Mouse (Mus musculus) kidney, postnatal 10 days (tissue): ENCODE data around the gene Ctnnd2.

ENCODE experiments used
- DNase-seq: peaks from one replicate; pipeline ENCODE4 v3.0.0; 2021; ENCODE audit warnings: mixed read lengths

Gene Ctnnd2

GRCm38 (mm10) chr15:30657588-30657987 is 485.2 kb downstream of the Ctnnd2 start:
- DNase-seq = no peak

- DNase-seq = no peak
These were observed 488.3 kb downstream of the Ctnnd2 start for GRCm38 (mm10) chr15:30660539-30661149.

GRCm38 (mm10) chr15:30661689-30662422 is 489.5 kb downstream of the Ctnnd2 start:
- DNase-seq = no peak

GRCm38 (mm10) chr15:30667819-30668587 is 495.6 kb downstream of the Ctnnd2 start:
- DNase-seq = no peak

DNA sequence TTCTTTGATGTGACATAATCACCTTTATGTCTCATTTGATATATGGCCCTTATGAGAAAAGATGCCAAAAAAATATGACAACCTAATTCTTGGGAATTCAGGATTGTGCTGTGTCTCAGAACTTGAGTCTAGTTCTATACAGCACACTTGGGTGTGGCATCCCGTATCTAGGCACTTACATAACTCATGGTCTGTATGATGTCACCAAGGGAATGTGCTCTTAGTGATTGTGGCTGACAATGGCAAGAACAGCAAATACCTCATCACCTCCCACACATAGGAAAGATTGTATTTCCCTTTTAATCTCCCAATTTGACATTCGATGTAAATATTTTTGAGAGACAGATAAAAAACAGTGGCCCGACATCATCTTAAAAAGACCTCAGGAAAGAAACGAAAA is 509.5 kb downstream of the Ctnnd2 start:
- DNase-seq = no peak

DNA sequence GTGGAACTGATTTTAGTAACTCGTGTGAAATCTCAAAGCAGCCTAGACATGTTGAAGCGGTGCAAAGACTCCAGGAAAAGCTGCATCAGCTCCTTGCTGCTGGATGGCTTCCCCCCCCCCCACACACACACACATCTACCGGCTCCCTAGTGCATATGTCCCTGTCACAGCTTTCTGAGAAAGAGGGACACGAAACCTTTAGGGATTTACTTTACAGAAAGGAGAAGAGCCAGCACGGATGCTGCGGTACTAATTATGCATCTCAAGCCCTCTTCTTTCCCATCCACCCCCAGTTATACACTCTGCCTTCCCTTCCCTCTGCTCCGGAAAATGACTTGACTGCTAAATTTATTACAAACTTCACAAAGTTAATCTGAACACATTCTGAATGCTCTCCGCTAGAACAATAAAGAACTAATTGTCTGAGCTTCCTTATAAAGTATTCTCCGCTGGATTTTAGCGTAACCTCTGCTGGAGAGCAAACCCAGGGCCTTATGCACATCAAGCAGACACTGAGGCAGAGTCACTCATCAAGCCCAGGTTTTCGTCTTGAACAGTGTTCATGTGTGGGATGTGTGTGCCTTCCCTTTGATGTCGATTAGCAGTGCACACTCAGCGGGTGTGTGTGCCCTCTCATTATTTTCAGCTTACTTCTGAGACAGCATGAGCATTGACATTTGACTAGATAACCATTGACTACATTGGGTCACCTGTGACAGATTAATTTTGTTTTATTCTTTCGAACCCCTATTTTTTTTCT is 510.1 kb downstream of the Ctnnd2 start:
- no peak for DNase-seq

- no peak for DNase-seq
These were observed 514.1 kb downstream of the Ctnnd2 start for GRCm38 (mm10) chr15:30686206-30687101.

- DNase-seq = no peak
These were observed 521.4 kb downstream of the Ctnnd2 start for GRCm38 (mm10) chr15:30693754-30694205.

GRCm38 (mm10) chr15:30694286-30694685 is 521.9 kb downstream of the Ctnnd2 start:
- DNase-seq = no peak

GRCm38 (mm10) chr15:30695859-30696258 is 523.5 kb downstream of the Ctnnd2 start:
- DNase-seq = no peak

- DNase-seq = no peak
These were observed 525.0 kb downstream of the Ctnnd2 start for GRCm38 (mm10) chr15:30697356-30697755.

- DNase-seq = no peak
These were observed 528.4 kb downstream of the Ctnnd2 start for GRCm38 (mm10) chr15:30700762-30701161.

DNA sequence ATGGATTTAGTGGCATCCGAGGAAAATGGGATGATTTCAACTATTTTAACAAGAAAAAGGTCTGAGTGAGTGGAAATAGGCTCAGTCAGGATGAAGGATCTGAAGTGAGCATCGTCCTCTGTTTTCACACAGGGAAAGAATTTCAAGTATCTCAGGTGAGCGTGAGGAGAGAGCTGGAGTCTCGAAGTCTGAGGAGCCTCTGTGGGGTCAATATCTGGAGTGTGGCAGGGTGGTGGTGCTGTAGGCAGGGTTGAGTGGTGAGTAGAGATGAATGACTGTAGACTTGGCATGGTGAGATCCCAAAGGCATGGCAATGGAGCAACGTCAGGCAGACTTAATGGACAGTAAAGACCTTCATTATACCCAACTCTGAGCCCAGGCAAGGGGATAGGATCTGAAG is 529.2 kb downstream of the Ctnnd2 start:
- DNase-seq = no peak

GRCm38 (mm10) chr15:30709026-30709753 is 536.8 kb downstream of the Ctnnd2 start:
- no peak for DNase-seq

GRCm38 (mm10) chr15:30709754-30710105 is 537.3 kb downstream of the Ctnnd2 start:
- DNase-seq = no peak

DNA sequence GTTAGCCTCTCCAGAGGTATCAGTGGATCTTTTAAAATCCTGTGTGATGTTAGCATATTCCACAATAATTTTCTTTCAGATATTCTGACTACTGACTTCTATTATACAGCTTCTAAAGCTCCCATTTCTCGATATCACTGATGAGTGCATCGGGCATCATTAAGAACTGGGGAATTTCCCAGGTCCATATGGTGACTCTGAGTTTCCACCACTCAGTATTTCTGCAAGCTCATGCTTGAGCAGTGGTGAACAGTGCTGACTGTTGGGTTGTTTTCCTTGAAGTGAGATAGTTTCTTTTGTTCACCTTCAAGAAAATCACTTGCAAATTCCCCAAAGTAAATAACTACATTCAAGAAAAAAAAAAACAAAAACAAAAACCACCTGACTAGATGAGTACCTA is 542.4 kb downstream of the Ctnnd2 start:
- no peak for DNase-seq

DNA sequence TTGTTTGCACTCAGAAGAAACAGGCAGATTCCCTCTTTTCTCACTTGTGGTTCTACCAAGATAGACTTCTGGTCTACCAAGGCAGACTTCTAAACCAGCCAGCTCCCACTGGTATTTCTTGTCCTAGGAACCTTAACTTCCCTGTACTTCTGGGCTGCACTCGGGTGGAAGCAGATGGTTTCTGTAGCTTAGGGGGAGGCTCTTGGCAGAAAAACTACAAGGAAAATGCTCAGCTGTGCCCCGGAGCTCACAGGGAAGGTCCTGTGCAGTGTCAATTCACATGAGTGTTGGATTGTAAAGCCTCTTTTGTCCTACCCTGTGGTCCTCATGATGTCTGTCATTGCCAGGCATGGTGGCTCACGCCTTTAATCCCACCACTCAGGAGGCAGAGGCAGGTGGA is 546.4 kb downstream of the Ctnnd2 start:
- DNase-seq = no peak

DNA sequence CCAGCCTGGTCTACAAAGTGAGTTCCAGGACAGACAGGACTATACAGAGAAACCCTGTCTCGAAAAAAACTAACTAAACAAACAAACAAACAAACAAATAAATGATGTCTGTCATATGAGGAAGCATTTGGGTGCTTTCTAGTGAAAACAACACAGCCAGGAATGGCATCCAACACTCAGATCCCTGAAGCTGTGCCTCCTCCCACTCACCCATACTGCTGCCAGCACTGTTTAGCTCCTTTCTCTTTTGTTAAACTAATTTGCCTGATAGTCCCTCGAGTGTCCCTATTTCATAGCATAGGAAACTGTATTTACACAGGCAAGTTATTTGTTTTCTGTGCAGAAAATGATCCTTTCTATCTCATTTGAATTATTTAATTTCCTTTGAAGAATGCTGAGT is 546.8 kb downstream of the Ctnnd2 start:
- DNase-seq = no peak

DNA sequence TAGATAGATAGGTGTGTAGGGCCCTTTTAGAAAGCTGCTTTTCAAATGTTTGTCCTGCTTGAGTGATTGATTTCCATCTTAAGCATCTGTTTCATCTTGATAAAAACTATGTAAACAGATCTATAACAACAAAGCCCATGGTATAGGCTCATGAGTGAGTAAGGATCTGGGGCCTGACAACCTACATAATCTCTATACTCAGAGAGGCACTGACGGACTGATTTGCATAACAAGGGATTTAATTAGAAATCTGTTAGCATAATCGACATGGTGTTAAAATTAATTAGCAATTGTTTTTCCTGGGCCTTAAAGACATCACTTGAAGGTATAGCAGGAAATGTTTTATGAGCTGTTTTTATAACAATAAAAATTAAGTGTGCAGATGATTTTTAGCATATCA is 548.7 kb downstream of the Ctnnd2 start:
- no peak for DNase-seq

DNA sequence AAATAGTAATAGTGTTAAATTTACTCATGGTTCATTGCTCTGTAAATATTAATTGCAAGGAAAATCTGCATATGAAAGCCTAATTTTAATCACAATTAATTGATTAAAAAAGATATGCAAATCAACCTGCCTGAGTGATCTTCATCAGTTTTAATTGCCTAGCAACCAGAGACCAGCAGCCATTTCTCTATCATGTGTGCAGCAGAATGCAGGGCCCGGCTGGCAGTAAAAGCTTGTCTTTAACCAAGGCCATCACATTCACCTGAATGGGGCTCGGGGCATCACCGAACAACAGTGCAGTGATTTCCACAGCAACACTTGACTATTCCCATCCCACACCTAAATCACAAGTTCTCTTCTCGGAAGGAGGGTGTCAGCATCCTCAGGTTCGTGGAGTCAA is 553.7 kb downstream of the Ctnnd2 start:
- DNase-seq = no peak

GRCm38 (mm10) chr15:30738178-30738577 is 565.8 kb downstream of the Ctnnd2 start:
- DNase-seq = no peak
